Mouse (Mus musculus) cortical plate, adult 2 months (tissue): ENCODE measurements around the gene Gm20765. TPM values are rescaled to one million over a fixed set of nuclear protein-coding genes. Genes with fewer than 3 reads are reported as not detected.
"Not testable (repeated sequence)": the region's sequence is repeated elsewhere in the genome, so short reads cannot be mapped to it uniquely, and the experiment has no call there.

Experiments used
- H3K27ac ChIP-seq: fragments of 200-500 bp; 2 replicates; pipeline ENCODE4 v1.5.1; 2012; ENCODE audit warnings: low read length, control low read depth, inconsistent platforms; ENCODE audit not compliant: insufficient read depth
- H3K4me1 ChIP-seq: fragments of 200-500 bp; 2 replicates; pipeline ENCODE4 v1.6.1; 2011; ENCODE audit warnings: low read length; ENCODE audit not compliant: control insufficient read depth, insufficient read depth
- H3K4me3 ChIP-seq: fragments of 200-500 bp; 2 replicates; pipeline ENCODE4 v1.5.1; 2011; ENCODE audit warnings: mild to moderate bottlenecking, low read length, control low read depth; ENCODE audit not compliant: insufficient read depth
- CTCF ChIP-seq: fragments of 200-500 bp; IDR thresholded peaks from 2 replicates; pipeline ENCODE4 v1.5.1; 2011; ENCODE audit warnings: mild to moderate bottlenecking, control low read depth, low read length; ENCODE audit not compliant: insufficient read depth; ENCODE audit errors: extremely low read depth
- POLR2A ChIP-seq: fragments of 200-500 bp; IDR thresholded peaks from 2 replicates; pipeline ENCODE4 v1.6.1; 2011; ENCODE audit warnings: mild to moderate bottlenecking, low read length, control low read depth; ENCODE audit not compliant: insufficient read depth; ENCODE audit errors: extremely low read depth
- polyA plus RNA-seq: library from polyadenylated mRNA; depleted of rRNA; stranded (reverse); fragments of >200 nt; gene quantifications from 2 replicates; pipeline ENCODE4 v1.2.3, GENCODE M21; 2012; rRNA removed

Gm20765 gene
- polyA plus RNA-seq: not detected in 2 replicates

GRCm38 (mm10) chr10:104185233-104185632, at the start of gene Gm20765:
Gm20765 (plus strand) TSS chr10:104185533.
- not testable (repeated sequence) for H3K4me3 ChIP-seq, H3K4me1 ChIP-seq, H3K27ac ChIP-seq

DNA sequence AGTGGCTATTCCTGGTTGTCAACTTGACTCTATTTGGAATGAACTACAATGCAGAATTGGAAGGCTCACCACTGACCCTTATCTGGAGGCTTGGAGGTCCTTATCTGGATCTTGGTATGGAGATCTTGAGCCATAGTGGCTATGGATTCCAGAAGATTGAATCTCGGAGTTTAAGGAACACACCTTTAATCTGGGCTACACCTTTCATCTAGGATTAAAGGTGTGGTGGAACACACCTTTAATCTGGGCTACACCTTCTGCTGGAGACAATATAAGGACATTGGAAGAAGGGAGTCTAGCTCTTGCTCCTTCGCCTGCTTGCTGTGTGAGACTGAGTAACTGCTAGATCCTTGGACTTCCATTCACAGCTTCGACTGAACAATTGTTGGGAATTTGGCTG, 42.6 kb upstream of the Gm20765 start, which contains the start of gene Gm21293:
Gene Gm21293, plus strand, starts transcription at position 301 of the 400 bp plus-strand sequence.
- not testable (repeated sequence) for H3K4me3 ChIP-seq, H3K4me1 ChIP-seq, H3K27ac ChIP-seq

DNA sequence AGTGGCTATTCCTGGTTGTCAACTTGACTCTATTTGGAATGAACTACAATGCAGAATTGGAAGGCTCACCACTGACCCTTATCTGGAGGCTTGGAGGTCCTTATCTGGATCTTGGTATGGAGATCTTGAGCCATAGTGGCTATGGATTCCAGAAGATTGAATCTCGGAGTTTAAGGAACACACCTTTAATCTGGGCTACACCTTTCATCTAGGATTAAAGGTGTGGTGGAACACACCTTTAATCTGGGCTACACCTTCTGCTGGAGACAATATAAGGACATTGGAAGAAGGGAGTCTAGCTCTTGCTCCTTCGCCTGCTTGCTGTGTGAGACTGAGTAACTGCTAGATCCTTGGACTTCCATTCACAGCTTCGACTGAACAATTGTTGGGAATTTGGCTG, 34.1 kb upstream of the Gm20765 start, which contains the start of gene Gm6763:
Gene Gm6763, plus strand, starts transcription at position 301 of the 400 bp plus-strand sequence.
- H3K4me3 ChIP-seq, H3K4me1 ChIP-seq: not testable (repeated sequence)

GRCm38 (mm10) chr10:104159706-104160105, 25.6 kb upstream of the Gm20765 start, which contains the start of gene Gm8764:
Gm8764 (plus strand) TSS chr10:104160006.
- not testable (repeated sequence) for H3K4me1 ChIP-seq, H3K27ac ChIP-seq

More for the DNA sequence above, 34.1 kb upstream of the Gm20765 start, which contains the start of gene Gm6763:
- H3K27ac ChIP-seq: not testable (repeated sequence)

DNA sequence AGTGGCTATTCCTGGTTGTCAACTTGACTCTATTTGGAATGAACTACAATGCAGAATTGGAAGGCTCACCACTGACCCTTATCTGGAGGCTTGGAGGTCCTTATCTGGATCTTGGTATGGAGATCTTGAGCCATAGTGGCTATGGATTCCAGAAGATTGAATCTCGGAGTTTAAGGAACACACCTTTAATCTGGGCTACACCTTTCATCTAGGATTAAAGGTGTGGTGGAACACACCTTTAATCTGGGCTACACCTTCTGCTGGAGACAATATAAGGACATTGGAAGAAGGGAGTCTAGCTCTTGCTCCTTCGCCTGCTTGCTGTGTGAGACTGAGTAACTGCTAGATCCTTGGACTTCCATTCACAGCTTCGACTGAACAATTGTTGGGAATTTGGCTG, 17.1 kb upstream of the Gm20765 start, which contains the start of gene Gm21304:
Gene Gm21304, plus strand, starts transcription at position 301 of the 400 bp plus-strand sequence.
- H3K27ac ChIP-seq, H3K4me1 ChIP-seq, H3K4me3 ChIP-seq: not testable (repeated sequence)

More at GRCm38 (mm10) chr10:104159706-104160105, 25.6 kb upstream of the Gm20765 start, which contains the start of gene Gm8764:
- not testable (repeated sequence) for H3K4me3 ChIP-seq

- H3K4me1 ChIP-seq, H3K27ac ChIP-seq, H3K4me3 ChIP-seq: not testable (repeated sequence)
Measured at GRCm38 (mm10) chr10:104176724-104177123, 8.6 kb upstream of the Gm20765 start, which contains the start of gene Gm21312. Gm21312 (plus strand) TSS chr10:104177024.

- not testable (repeated sequence) for H3K4me3 ChIP-seq, H3K4me1 ChIP-seq, H3K27ac ChIP-seq
Measured at GRCm38 (mm10) chr10:104193742-104194141, 8.4 kb downstream of the Gm20765 start, which contains the start of gene Gm4340. Gm4340 (plus strand) TSS chr10:104194042.

GRCm38 (mm10) chr10:104209655-104210054, 24.3 kb downstream of the Gm20765 start:
- TF ChIP-seq CTCF: no peak
- TF ChIP-seq POLR2A: no peak
- Histone ChIP-seq H3K27ac (no peak overlapping the region), H3K4me1 (no peaks in the 10 kb centered on the region), H3K4me3 (no peak overlapping the region)

DNA sequence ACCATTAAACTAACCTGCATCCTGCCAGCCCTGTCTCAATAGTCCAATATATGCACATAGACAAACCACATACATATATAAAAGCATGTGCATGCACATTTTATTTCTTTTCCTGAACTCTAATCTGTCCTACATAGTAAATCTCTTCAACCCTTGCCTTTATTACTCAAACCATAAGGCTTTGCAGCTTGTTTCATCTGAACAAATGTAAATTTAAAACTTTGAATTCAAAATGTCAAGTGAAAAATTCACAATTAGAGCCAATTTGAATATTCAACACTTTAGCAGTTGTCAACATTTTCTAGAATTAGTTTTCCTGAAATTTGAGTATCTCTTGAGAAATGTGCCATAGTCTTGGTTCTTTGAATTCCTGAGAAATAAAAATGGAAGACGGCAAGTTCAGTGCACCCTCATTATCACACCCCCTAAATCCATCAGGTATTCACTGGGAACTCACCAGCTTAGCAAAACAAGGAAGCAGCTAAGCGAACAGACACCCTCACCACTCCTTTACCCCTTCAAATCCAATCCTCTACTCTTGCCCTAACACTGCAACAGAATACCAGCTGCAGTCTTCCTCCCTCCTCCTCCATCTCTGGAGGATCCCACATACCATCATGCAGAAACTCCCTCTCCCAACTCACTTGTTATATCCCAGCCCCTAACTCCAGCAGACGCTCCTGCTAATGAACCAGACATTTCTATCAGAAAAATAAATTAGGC, 25.1 kb downstream of the Gm20765 start:
- no peaks in the 10 kb centered on the region for H3K4me1 ChIP-seq
- TF ChIP-seq CTCF (no peak), POLR2A (no peak)
- no peak overlapping the region for H3K4me3 ChIP-seq

GRCm38 (mm10) chr10:104214527-104214926, 29.2 kb downstream of the Gm20765 start:
- Histone ChIP-seq H3K4me3 (no peak overlapping the region), H3K27ac (no peak overlapping the region), H3K4me1 (no peaks in the 10 kb centered on the region)
- TF ChIP-seq POLR2A: no peak
- no peak for TF ChIP-seq CTCF

More for the DNA sequence above, 25.1 kb downstream of the Gm20765 start:
- no peak overlapping the region for H3K27ac ChIP-seq
